Mouse (Mus musculus) heart, embryonic 12.5 days (tissue): ENCODE results near the gene Slc8b1. TPM values are rescaled to one million over a fixed set of nuclear protein-coding genes. Genes with fewer than 3 reads are reported as not detected.

Source experiments
- ATAC-seq: fragments of 200-750 bp; cut with Nextera tagmentation; 2 replicates; pipeline ENCODE4 v1.8.0; 2017; ENCODE audit warnings: moderate TSS enrichment, moderate library complexity; ENCODE audit not compliant: insufficient number of reproducible peaks, low FRiP score
- H3K27ac ChIP-seq: fragments of 300-500 bp; sonication (generic); 2 replicates; pipeline ENCODE4 v1.5.1; 2016; ENCODE audit warnings: mild to moderate bottlenecking, moderate library complexity; ENCODE audit not compliant: poor library complexity, severe bottlenecking
- H3K27me3 ChIP-seq: fragments of 300-500 bp; sonication (generic); replicated peaks from 2 replicates; pipeline ENCODE4 v1.6.1; 2016; ENCODE audit warnings: mild to moderate bottlenecking, moderate library complexity
- H3K36me3 ChIP-seq: fragments of 300-500 bp; sonication (generic); 2 replicates; pipeline ENCODE4 v1.6.1; 2016; ENCODE audit warnings: mild to moderate bottlenecking, moderate library complexity
- H3K4me1 ChIP-seq: fragments of 300-500 bp; sonication (generic); replicated peaks from 2 replicates; pipeline ENCODE4 v1.6.1; 2016; ENCODE audit warnings: mild to moderate bottlenecking
- H3K4me2 ChIP-seq: fragments of 300-500 bp; sonication (generic); 2 replicates; pipeline ENCODE4 v1.6.1; 2016; ENCODE audit warnings: mild to moderate bottlenecking, moderate library complexity
- H3K4me3 ChIP-seq: fragments of 300-500 bp; sonication (generic); 2 replicates; pipeline ENCODE4 v1.5.1; 2016; ENCODE audit warnings: mild to moderate bottlenecking
- H3K9ac ChIP-seq: fragments of 300-500 bp; sonication (generic); 2 replicates; pipeline ENCODE4 v1.6.1; 2016; ENCODE audit warnings: mild to moderate bottlenecking, moderate library complexity
- H3K9me3 ChIP-seq: fragments of 300-500 bp; sonication (generic); replicated peaks from 2 replicates; pipeline ENCODE4 v1.6.1; 2016; ENCODE audit warnings: mild to moderate bottlenecking, moderate library complexity
- WGBS: fragments of 180-500 bp; shearing (Covaris S2); methylation state at CpG from one replicate; pipeline ENCODE4 v1.1.7; 2016; 5-methylcytosine and 5-hydroxymethylcytosine counted together
- polyA plus RNA-seq: library from polyadenylated mRNA; unstranded; fragments of >200 nt; fragmentation: Nextera tagmentation; extraction: Ambion mirVana; gene quantifications from 2 replicates; pipeline ENCODE4 v1.2.1, GENCODE M21; 2016

Gene Slc8b1
- 4.3 and 4.5 TPM in 2 replicates for polyA plus RNA-seq

- peak; percentile 94 for ATAC-seq
- Histone ChIP-seq H3K9ac (peak within 1 kb of the TSS; percentile 67), H3K4me1 (peaks cover 35% of the 10 kb centered on the region), H3K4me3 (peak within 1 kb of the TSS; percentile 59), H3K27ac (no peak within 1 kb of the TSS), H3K4me2 (peak within 1 kb of the TSS; percentile 78), H3K27me3 (peaks cover 5% of the 10 kb centered on the region), H3K9me3 (peaks cover 2% of the 10 kb centered on the region; the same call in 1 of the 2 replicates), H3K36me3 (no peaks in the 10 kb centered on the region)
- 1% methylated on average over 35 of the region's 36 CpGs for WGBS
Observed at GRCm38 (mm10) chr5:120510982-120511642, at the start of gene Slc8b1. TSS of gene Slc8b1 (plus strand) at chr5:120511168.

- H3K9ac ChIP-seq: no peak overlapping the region
- WGBS: 68% methylated on average over 15 of the region's 15 CpGs
- H3K36me3 ChIP-seq: no peaks in the 10 kb centered on the region
- H3K4me3 ChIP-seq: no peak overlapping the region
- H3K27ac ChIP-seq: no peak overlapping the region
- peaks cover 16% of the 10 kb centered on the region for H3K4me1 ChIP-seq
- peaks cover 10% of the 10 kb centered on the region for H3K9me3 ChIP-seq
- peaks cover 46% of the 10 kb centered on the region for H3K27me3 ChIP-seq
- no peak for ATAC-seq
- H3K4me2 ChIP-seq: no peak overlapping the region
Observed at GRCm38 (mm10) chr5:120461902-120462301, 49.1 kb upstream of the Slc8b1 start.

- H3K27ac ChIP-seq: no peak overlapping the region
- H3K27me3 ChIP-seq: peaks cover 38% of the 10 kb centered on the region
- 75% methylated on average over 4 of the region's 4 CpGs for WGBS
- no peak for ATAC-seq
- no peak overlapping the region for H3K4me2 ChIP-seq
- H3K36me3 ChIP-seq: no peaks in the 10 kb centered on the region
- no peak overlapping the region for H3K4me3 ChIP-seq
- H3K9me3 ChIP-seq: peaks cover 10% of the 10 kb centered on the region
- peaks cover 10% of the 10 kb centered on the region for H3K4me1 ChIP-seq
- no peak overlapping the region for H3K9ac ChIP-seq
Observed at GRCm38 (mm10) chr5:120464321-120464720, 46.6 kb upstream of the Slc8b1 start.

DNA sequence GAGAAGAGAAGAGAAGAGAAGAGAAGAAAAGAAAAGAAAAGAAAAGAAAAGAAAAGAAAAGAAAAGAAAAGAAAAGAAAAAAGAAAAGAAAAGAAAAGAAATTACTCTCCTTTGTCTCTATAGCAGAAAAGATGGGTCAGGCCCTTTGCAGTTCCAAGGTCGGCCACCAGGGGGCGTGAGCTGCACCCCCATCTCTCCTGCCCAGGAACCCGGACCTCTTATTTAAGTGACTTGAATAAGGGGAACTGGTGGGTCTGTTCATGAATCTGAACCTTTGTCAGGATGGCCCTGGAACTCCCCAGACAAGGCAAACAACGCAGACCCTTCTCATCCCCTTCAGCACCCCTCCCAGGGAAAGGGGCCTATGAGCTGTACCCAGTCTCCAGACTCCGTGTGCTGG, 45.9 kb upstream of the Slc8b1 start:
- WGBS: 47% methylated on average over 5 of the region's 5 CpGs
- Histone ChIP-seq H3K4me3 (no peak overlapping the region), H3K4me2 (no peak overlapping the region), H3K4me1 (peaks cover 10% of the 10 kb centered on the region), H3K9me3 (peaks cover 10% of the 10 kb centered on the region), H3K9ac (no peak overlapping the region), H3K27ac (no peak overlapping the region), H3K27me3 (peaks cover 31% of the 10 kb centered on the region), H3K36me3 (no peaks in the 10 kb centered on the region)
- no peak for ATAC-seq

GRCm38 (mm10) chr5:120465860-120466259, 45.1 kb upstream of the Slc8b1 start:
- ATAC-seq: peak; percentile 54
- 43% methylated on average over 6 of the region's 6 CpGs for WGBS
- H3K27ac ChIP-seq: no peak overlapping the region

GRCm38 (mm10) chr5:120467026-120467425, 43.9 kb upstream of the Slc8b1 start:
- peak overlapping the region; percentile 57 for H3K9ac ChIP-seq
- ATAC-seq: no peak
- no peak overlapping the region for H3K27ac ChIP-seq

More at GRCm38 (mm10) chr5:120465860-120466259, 45.1 kb upstream of the Slc8b1 start:
- Histone ChIP-seq H3K36me3 (no peaks in the 10 kb centered on the region), H3K9ac (no peak overlapping the region), H3K9me3 (peaks cover 10% of the 10 kb centered on the region), H3K27me3 (peaks cover 23% of the 10 kb centered on the region), H3K4me3 (no peak overlapping the region), H3K4me2 (no peak overlapping the region), H3K4me1 (peaks cover 10% of the 10 kb centered on the region)

DNA sequence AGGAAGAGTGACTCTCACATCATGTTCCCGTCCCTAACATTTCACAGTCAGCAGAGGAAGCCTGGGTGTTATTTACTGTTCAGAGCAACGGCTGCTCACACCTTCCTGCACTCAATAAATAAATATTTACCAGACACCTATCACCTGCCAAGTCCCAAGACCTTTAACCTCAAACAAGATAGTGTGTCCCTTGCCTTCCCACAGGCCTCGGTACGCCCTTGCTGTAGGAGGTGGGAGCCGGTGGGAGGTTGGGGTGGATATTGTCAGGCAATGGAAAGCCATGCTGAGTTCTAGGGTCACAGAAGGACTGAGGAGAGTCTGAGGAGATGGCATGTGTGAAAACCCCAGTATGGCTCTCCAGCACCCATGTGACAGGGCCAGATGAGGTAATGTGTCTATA, 42.6 kb upstream of the Slc8b1 start:
- ATAC-seq: no peak
- H3K9ac ChIP-seq: no peak overlapping the region
- 0 out of 2 replicates have a peak, but pooled peaks cover 2% of the 10 kb centered on the region for H3K27me3 ChIP-seq
- 73% methylated on average over 5 of the region's 5 CpGs for WGBS
- no peak overlapping the region for H3K4me3 ChIP-seq
- H3K9me3 ChIP-seq: peaks cover 10% of the 10 kb centered on the region
- no peak overlapping the region for H3K4me2 ChIP-seq
- H3K27ac ChIP-seq: no peak overlapping the region
- peaks cover 10% of the 10 kb centered on the region for H3K4me1 ChIP-seq
- H3K36me3 ChIP-seq: no peaks in the 10 kb centered on the region

More at GRCm38 (mm10) chr5:120467026-120467425, 43.9 kb upstream of the Slc8b1 start:
- Histone ChIP-seq H3K9me3 (peaks cover 10% of the 10 kb centered on the region), H3K4me3 (peak overlapping the region; percentile 47), H3K36me3 (no peaks in the 10 kb centered on the region), H3K4me1 (peaks cover 10% of the 10 kb centered on the region), H3K27me3 (peaks cover 14% of the 10 kb centered on the region), H3K4me2 (peak overlapping the region; percentile 62)
- 11% methylated on average over 4 of the region's 4 CpGs for WGBS

GRCm38 (mm10) chr5:120468830-120469229, 42.1 kb upstream of the Slc8b1 start:
- no peak overlapping the region for H3K9ac ChIP-seq
- WGBS: 71% methylated on average over 6 of the region's 6 CpGs
- H3K27ac ChIP-seq: no peak overlapping the region
- peaks cover 10% of the 10 kb centered on the region for H3K9me3 ChIP-seq
- H3K4me2 ChIP-seq: no peak overlapping the region
- no peaks in the 10 kb centered on the region for H3K36me3 ChIP-seq
- no peak overlapping the region for H3K4me3 ChIP-seq
- no peak for ATAC-seq
- no peaks in the 10 kb centered on the region for H3K27me3 ChIP-seq
- H3K4me1 ChIP-seq: peaks cover 10% of the 10 kb centered on the region

DNA sequence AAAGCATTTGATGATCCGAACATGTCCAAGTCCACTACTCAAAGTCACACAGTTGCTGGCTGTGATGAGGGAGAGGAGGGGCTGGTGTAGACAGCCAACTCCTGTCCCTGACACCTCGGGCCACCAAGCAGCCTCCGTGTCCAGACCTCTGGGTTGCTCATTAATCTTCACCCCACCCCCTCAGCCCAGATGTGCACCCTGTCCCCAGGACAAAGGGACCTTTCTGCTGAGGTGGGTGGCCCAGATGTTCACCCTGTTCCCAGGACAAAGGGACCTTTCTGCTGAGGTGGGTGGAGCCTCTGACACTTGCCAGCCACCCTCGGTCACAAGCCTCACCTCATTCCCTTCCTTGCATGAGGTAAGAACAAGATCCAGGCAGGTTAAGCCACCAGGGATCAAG, 39.4 kb upstream of the Slc8b1 start:
- Histone ChIP-seq H3K4me2 (no peak overlapping the region), H3K4me1 (peaks cover 9% of the 10 kb centered on the region), H3K4me3 (no peak overlapping the region), H3K36me3 (no peaks in the 10 kb centered on the region), H3K9me3 (no peaks in the 10 kb centered on the region), H3K27ac (no peak overlapping the region), H3K9ac (no peak overlapping the region), H3K27me3 (peaks cover 14% of the 10 kb centered on the region)
- 47% methylated on average over 4 of the region's 4 CpGs for WGBS
- ATAC-seq: no peak

- ATAC-seq: no peak
- H3K36me3 ChIP-seq: no peaks in the 10 kb centered on the region
- no peak within 1 kb of the TSS for H3K4me3 ChIP-seq
- no peak within 1 kb of the TSS for H3K9ac ChIP-seq
- peaks cover 11% of the 10 kb centered on the region for H3K4me1 ChIP-seq
- peaks cover 19% of the 10 kb centered on the region for H3K27me3 ChIP-seq
- H3K4me2 ChIP-seq: no peak within 1 kb of the TSS
- 71% methylated on average over 8 of the region's 8 CpGs for WGBS
- H3K9me3 ChIP-seq: no peaks in the 10 kb centered on the region
- no peak within 1 kb of the TSS for H3K27ac ChIP-seq
Observed at GRCm38 (mm10) chr5:120472770-120473169, 38.2 kb upstream of the Slc8b1 start, which contains the start of gene Sdsl. TSS of gene Sdsl (minus strand) at chr5:120472810.

DNA sequence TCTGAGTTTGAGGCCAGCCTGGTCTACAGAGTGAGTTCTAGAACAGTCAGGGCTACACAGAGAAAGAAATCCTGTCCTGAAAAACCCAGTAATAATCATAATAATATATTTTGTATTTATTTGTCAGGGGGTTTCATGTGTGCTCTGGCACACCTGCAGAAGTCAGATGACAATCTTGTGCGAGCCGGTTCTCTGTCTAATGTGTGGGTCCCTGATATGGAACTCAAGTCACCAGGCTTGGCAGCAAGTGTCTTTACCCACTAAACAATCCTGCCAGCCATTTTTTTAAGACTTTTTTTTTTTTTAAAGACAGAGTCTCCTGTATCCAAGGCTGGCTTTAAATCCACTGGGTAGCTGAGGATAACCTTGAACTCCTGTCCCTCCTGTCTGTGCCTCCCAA, 37.6 kb upstream of the Slc8b1 start:
- Histone ChIP-seq H3K36me3 (no peaks in the 10 kb centered on the region), H3K9ac (no peak overlapping the region), H3K4me3 (no peak overlapping the region), H3K27me3 (peaks cover 25% of the 10 kb centered on the region), H3K9me3 (no peaks in the 10 kb centered on the region), H3K27ac (no peak overlapping the region), H3K4me2 (no peak overlapping the region), H3K4me1 (peaks cover 11% of the 10 kb centered on the region)
- 81% methylated on average over 2 of the region's 2 CpGs for WGBS
- no peak for ATAC-seq
